ENCODE assay signal across 9 mouse cellular contexts in genomic region chr13:60455033-60455619, GRCm38 (mm10).
DNase-seq lines count a peak whose midpoint lies in the region; ATAC-seq lines count a peak whose summit lies in the region.
"Had no signal": no experiment of that assay in that cellular context is flagged by ENCODE, and none has a peak within 500 bp of the region (broad histone marks: within the 10 kb centered on the region; RNA-seq: fewer than 3 reads in every experiment).

No protein-coding gene starts in this region.

- WGBS in embryonic facial prominence, embryonic 12.5 days, result 19% methylated on average over 15 of the region's 15 CpGs
- WGBS in limb, embryonic 11.5 days, result 25% methylated on average over 15 of the region's 15 CpGs

- H3K4me1 ChIP-seq in embryonic facial prominence, embryonic 12.5 days, result peaks cover 18% of the 10 kb centered on the region
- peaks cover 21% of the 10 kb centered on the region for H3K4me1 ChIP-seq in limb, embryonic 11.5 days (ENCODE audit: control insufficient read depth, insufficient read depth, low read length)

- H3K4me2 ChIP-seq in embryonic facial prominence, embryonic 12.5 days (replicated peaks), result peak overlapping the region; percentile 23; the same call in 1 of the 2 replicates
- H3K4me2 ChIP-seq in limb, embryonic 11.5 days (ENCODE audit: low read depth, severe bottlenecking), result peak overlapping the region; percentile 13; the same call in 1 of the 2 replicates

- H3K36me3 ChIP-seq in embryonic facial prominence, embryonic 12.5 days, result no peaks in the 10 kb centered on the region
- H3K36me3 ChIP-seq in limb, embryonic 11.5 days (ENCODE audit: control insufficient read depth, insufficient read depth, low read length), result no peaks in the 10 kb centered on the region

- no peak overlapping the region for H3K4me3 ChIP-seq in embryonic facial prominence, embryonic 12.5 days
- H3K4me3 ChIP-seq in limb, embryonic 11.5 days (ENCODE audit: low read depth, low read length), result no peak overlapping the region

- no peak overlapping the region; the same call in 1 of the 2 replicates for H3K9ac ChIP-seq in embryonic facial prominence, embryonic 12.5 days
- peak overlapping the region; percentile 40 for H3K9ac ChIP-seq in limb, embryonic 11.5 days (ENCODE audit: low read length)

- peak; percentile 27 to 42 for DNase-seq in cerebellum, postnatal 14 days
- DNase-seq in cerebellum, adult 18-20 months, result no peak
- DNase-seq in heart, postnatal 4 days, result peak; percentile 54
- peak; percentile 67 for DNase-seq in limb, embryonic 11.5 days (ENCODE audit: low spot score)
- peak; percentile 55 for DNase-seq in skeletal muscle tissue, adult 2 months (ENCODE audit: low read depth, low spot score)
- no peak for DNase-seq in cerebellum, adult 8-10 months
- DNase-seq in spleen, postnatal 4 days (ENCODE audit: low spot score in 2 of 2), result no peak

- no peak for ATAC-seq in embryonic facial prominence, embryonic 12.5 days (ENCODE audit: insufficient number of reproducible peaks, insufficient read depth, low FRiP score, low TSS enrichment)
- ATAC-seq in limb, embryonic 11.5 days (ENCODE audit: insufficient number of reproducible peaks, low FRiP score, low TSS enrichment, low read depth), result peak; percentile 61; the same call in 1 of the 2 replicates

- H3K27me3 ChIP-seq in embryonic facial prominence, embryonic 12.5 days, result no peaks in the 10 kb centered on the region
- H3K27me3 ChIP-seq in limb, embryonic 11.5 days (ENCODE audit: control insufficient read depth, insufficient read depth, low read length), result no peaks in the 10 kb centered on the region
- H3K27me3 ChIP-seq: CH12.LX had no signal

- H3K9me3 ChIP-seq in embryonic facial prominence, embryonic 12.5 days, result no peaks in the 10 kb centered on the region
- no peaks in the 10 kb centered on the region for H3K9me3 ChIP-seq in limb, embryonic 11.5 days (ENCODE audit: control insufficient read depth, low read length)

- H3K27ac ChIP-seq in embryonic facial prominence, embryonic 12.5 days, result peak overlapping the region; percentile 88
- H3K27ac ChIP-seq in limb, embryonic 11.5 days (replicated peaks; ENCODE audit: low read depth, low read length), result peak overlapping the region; percentile 57; the same call in 1 of the 2 replicates

Comparison
In these comparisons a context has a peak if more than half of its experiments do, and no peak if none do; other contexts are left out.
1. DNase-seq: peak in cerebellum, postnatal 14 days (2 of 2), heart, postnatal 4 days (single experiment), limb, embryonic 11.5 days (single experiment) and skeletal muscle tissue, adult 2 months (single experiment); none in cerebellum, adult 18-20 months (0 of 2), cerebellum, adult 8-10 months (single experiment) and spleen, postnatal 4 days (0 of 2).